Mouse (Mus musculus) spleen, adult 2 months (tissue): ENCODE data around the gene Kcne1.

Experiments
- CTCF ChIP-seq: fragments of 200-500 bp; IDR thresholded peaks from 2 replicates; pipeline ENCODE4 v1.5.1; 2011; ENCODE audit warnings: mild to moderate bottlenecking, inconsistent platforms; ENCODE audit not compliant: insufficient read depth, insufficient read length, insufficient replicate concordance; ENCODE audit errors: extremely low read depth
- POLR2A ChIP-seq: fragments of 200-500 bp; IDR thresholded peaks from 2 replicates; pipeline ENCODE4 v1.6.1; 2011; ENCODE audit warnings: low read depth, low read length, inconsistent platforms

DNA sequence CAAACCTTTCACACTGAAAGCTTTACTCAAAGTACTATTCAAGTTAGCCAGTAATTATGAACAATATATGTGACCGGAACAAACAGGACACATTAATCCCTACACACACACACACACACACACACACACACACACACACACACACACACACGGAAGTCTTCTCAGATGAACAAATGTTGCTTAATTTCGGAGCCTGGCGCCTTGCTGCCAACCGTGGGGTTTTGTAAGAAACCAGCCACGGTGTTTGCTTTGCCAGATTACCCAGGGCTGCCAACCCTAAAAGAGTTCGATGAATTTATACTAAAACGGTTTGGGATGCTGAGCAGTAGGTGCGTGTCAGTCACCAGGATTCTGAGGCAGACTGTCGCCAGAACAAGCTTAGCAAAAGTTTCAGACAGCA, 41.9 kb upstream of the Kcne1 start:
- no peak for TF ChIP-seq CTCF
- TF ChIP-seq POLR2A, result no peak
